Mouse (Mus musculus): Measurements from ENCODE around the gene Robo1. TPM values are rescaled to one million over a fixed set of nuclear protein-coding genes. Genes with fewer than 3 reads are reported as not detected.

Robo1 gene
- total RNA-seq, 1 experiment from 2014 or later: not detected

DNA sequence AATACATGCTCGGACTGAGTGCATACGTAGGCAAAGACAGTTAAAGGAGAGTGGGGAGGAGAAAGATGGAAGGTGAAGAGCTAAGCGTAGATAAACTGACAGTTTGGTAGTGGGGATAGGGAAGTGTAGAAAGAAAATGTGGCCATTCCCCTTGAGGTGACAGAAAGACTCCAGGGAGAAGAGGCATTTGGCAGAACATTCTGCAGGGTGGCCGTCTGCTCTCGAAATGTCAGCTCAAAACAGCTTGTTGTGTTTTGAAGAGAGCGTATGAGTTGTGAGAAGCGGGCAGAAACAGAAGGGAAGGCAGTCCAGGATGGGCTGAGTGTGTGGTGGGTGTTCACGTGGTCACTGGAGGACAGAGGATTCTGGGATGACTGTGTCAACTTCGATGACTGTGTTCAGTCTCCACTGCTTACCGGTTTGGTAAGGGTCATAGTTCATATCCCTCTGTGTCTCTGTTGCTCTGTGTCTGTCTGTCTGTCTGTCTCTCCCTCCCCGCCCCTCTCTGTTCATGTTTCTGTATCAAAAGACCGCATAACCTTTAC lies 490.4 kb downstream of the Robo1 start:
- ATAC-seq (replicated peaks; ENCODE audit: low read depth, poor library complexity, severe bottlenecking): no peak

DNA sequence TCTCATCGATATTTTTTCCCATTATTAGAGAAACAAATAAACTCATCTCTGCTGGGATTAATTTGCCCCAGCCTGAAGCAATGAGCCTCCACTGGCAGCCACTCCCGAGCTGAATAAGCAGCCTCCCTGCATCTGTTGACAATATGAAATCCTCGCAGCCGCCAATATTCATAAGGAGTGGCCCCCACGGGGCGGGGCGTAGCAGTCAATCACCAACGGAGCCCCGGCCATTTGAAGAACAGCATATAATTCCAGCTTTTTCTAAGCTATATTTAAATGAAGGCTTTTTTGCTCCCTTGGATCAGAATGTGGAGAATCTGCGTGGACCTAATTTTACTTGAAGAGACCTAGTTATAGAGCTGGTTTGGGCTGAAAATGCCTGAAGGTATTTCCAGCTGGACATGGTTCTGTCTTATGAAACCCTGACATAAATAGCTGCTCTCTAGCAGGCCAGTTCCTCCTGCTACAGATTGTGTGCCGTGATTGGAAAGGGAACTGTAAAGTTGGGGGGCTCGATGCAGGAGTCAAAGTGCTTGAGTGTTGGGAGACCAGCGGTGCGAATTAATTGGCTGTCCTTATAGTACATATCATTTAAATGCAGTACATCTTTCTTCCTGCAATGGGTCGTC lies 492.1 kb downstream of the Robo1 start:
- no peak for ATAC-seq (replicated peaks; ENCODE audit: low read depth, poor library complexity, severe bottlenecking)

DNA sequence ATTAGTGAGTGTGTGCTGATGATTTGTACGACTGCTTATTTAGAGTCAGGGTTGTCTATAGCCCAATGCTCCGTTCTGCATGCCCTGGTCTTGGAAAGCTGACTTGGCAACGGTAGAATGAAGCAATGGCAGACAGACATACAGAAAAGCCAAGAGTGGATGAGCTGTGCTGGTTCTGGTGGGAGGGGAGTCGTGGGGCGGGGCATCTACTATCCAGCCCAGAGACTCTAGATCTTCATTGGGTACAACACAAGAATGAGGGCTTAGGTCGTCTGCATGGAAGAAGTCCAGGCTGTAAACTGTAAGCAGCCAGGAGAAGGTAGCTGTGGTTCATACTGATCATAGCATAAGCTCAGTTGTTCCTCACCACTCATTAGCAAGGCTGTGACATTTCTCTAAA lies 492.7 kb downstream of the Robo1 start:
- ATAC-seq (replicated peaks; ENCODE audit: low read depth, poor library complexity, severe bottlenecking): no peak

DNA sequence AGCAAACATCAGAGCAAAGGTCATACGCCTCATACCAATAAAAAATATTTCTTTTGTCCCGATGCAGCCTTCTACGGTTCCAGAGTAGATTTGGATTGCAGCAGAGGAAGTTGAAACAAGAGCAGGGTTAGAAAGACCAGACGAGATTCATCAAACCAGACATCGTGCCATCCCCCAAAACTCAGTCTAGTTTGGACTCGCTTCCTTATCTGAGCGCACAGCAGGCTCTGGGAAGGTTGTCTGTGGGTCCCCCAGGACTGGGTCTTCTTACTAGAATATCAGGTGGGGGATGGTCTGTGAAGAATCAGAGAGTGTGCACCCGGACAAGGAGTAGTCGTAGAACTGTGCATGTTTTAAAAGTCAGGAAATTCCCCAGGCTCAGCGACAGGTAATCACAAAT lies 500.2 kb downstream of the Robo1 start:
- no peak for ATAC-seq (replicated peaks; ENCODE audit: low read depth, poor library complexity, severe bottlenecking)

DNA sequence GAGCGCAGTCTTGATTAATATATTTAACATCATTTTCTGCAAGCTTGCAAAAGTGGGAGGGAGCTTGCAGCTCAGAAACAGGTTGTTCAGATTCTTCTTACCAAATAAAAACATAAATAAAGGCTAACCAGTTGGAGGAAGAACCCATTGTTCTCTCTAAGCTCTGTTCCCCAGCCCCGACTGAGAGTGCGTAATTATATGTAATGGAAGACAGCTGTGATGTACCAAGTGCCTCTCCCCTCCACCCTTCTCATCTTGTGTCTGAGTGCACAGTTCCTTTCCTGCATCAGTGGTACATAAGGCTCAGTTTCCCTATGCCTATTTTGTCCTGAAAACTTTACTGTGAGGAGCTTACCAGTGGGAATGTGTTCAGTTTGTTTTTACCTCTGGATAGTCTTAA lies 502.8 kb downstream of the Robo1 start:
- no peak for ATAC-seq (replicated peaks; ENCODE audit: low read depth, poor library complexity, severe bottlenecking)

DNA sequence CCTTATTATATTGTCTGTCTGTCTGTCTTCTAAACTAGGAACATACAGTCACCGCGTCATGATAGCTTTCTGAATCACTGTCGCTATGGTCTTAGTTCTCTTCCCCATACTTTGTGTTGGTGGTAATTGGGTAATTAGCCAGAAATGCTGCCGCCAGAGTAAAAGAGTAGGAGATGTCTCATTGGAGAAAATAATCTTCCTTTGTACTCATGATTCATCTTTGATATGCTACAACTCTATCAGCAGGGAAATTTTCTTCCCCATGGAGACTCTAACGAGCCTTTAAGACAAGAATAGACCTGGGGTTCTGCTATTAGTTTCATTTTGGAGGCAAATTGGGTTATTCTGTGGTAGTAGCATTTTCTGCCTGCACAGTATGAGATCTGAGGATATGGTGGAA lies 503.4 kb downstream of the Robo1 start:
- no peak for ATAC-seq (replicated peaks; ENCODE audit: low read depth, poor library complexity, severe bottlenecking)

DNA sequence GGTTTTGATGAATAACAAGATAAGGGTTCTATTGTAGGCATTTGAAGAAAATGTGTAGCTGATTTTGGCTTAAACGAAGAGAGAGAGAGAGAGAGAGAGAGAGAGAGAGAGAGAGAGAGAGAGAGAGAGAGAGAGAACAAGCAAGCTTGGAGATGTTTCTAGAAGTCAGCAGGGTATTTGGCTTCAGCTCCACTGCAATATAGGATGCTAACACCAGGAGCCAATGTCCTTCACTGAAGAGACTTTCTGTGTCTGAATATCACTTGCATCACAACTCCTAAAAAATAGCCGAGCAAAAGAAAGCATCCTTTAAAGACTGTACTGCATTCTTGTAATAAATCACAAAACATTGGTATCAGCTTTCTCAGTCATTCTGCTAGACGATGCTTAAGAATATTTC lies 503.8 kb downstream of the Robo1 start:
- ATAC-seq (replicated peaks; ENCODE audit: low read depth, poor library complexity, severe bottlenecking): no peak

DNA sequence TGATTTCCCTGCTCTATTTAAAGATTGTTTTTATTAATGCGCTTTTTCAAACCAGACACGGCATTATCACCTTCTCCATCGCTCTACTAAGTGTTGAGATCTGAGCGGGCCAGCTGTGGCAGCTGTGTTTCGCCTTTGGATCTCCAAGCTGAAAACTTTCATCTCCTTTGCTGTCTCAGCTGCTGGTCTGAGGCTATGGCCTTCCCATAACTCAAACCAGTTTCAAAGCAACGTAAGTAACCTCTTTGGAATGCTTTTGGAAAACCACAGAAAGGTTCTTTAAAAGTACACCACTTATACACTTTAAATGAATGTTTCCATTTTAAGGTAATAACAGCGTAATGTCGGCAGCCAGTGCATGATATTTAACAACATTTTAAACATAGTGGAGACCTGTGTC lies 520.3 kb downstream of the Robo1 start:
- no peak for ATAC-seq (replicated peaks; ENCODE audit: low read depth, poor library complexity, severe bottlenecking)

DNA sequence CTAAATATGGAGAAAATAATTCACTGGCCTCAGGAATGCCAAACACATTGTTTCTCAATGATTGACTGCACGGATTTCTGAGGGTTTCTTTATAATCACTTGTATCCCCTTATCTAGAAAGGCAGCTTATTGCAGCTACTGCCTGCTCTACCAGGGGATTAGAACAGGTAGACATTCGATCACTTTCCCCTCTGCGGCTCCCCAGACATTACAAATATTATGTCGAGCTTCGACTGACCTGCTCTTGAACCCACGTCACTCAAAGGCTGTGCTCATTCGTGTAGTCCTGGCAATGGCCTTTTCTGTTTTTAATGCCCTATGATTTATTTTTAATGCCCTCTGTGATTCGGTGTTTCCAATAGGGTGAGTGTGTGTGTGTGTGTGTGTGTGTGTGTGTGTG lies 521.4 kb downstream of the Robo1 start:
- no peak for ATAC-seq (replicated peaks; ENCODE audit: low read depth, poor library complexity, severe bottlenecking)

DNA sequence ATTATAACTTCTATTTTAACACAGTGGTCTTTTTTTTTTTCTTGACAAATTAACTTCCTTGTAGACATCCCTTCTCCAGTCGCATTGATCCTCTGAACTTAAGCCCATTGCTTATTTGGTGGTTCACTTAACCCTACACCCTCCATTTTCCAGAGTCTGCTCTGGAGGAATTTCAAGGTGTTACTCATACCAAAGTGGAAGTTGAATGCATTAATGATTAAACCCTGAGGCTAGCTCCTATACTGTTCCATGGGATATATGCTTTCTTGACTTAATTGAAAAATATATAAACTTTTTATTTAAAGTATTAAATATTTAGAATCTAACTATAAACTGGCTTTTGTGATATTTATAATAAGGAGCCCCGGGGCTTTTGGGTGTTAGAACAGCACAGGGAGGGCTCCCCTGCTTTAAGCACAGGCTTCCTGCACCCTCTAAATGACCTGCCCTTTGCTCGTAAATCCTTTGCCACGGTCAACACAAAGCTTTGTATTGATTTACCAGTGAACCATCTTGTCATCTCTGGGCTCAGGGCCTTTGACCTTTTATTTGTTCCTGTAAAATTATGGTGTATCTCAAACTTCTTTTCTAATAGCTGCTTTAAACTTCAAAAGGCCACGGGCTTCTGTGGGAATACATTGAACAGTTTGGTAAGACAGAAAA lies 522.4 kb downstream of the Robo1 start:
- ATAC-seq (replicated peaks; ENCODE audit: low read depth, poor library complexity, severe bottlenecking): no peak

DNA sequence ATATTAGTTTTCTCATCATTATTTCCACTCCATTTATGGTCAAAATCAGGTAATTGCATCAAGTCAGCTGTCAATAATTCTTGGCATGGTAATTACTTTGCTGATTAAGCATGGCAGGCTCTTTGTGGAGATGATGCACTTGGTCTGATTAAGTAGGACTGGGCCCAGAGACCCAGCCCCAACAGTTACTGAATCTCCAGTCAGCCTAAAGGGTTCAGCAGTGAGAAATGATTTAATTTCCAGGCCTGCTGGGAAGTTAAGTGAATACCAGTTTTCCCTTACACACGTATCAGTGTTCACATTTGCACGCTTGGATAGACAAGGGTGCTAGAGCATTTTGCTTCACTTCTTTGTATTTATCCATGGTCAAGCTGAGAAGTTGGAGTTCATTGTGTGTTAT lies 526.2 kb downstream of the Robo1 start:
- no peak for ATAC-seq (replicated peaks; ENCODE audit: low read depth, poor library complexity, severe bottlenecking)

DNA sequence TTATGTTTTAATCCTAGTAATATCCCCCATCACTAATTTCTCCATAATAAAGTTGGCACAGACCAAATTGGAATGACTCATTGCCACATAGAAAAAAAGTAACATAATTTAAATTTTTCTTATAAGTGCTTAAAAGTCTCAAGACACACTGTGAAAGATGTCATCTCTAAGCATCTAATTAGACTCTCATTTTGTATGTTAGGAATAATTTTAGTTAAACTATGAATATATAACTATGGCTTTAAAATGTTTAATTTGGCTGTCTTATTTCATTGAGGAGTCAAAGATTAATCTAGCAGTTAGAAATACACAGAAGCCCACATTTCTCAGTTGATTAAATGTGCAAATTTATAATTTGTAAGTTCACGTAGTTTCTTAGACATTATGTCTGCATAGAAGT lies 530.9 kb downstream of the Robo1 start:
- ATAC-seq (replicated peaks; ENCODE audit: low read depth, poor library complexity, severe bottlenecking): no peak

DNA sequence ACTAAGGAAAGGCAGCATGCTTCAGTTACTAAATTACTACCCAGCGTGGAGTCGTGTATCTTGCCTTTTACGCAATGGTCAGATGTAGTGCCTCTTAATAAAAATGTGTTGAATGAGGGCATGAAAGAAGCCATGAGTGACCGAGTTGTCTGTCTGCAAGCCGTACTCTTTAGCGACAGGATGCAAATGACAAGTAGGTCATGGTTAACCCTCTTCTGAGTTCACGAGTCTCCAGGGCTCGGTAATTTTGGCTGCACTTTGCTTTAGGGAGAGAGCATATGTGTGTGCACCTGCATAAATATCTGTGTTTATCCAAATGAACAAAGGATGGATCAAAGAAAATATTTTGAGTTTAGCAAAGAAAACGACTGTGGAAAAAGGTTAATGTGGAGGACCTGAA lies 533.0 kb downstream of the Robo1 start:
- ATAC-seq (replicated peaks; ENCODE audit: low read depth, poor library complexity, severe bottlenecking): no peak

DNA sequence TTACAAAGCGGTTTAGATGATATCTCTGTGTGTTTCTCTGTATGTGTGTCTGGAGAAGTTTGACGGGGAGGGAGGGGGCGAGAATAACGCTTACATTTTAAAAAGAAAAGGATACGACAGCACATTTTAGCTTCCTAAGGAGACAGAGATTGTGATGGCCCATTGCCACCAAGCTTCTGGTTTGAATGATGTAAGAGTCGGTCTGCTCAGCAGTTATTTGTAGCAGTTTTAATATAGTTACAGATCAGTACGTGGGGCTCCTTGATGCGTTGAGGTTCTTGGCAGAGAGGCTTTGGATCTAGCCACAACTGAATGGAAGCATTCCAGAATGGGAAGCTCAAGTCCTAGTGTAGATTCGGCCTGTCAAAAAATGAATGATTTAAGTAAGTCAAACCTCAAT lies 546.0 kb downstream of the Robo1 start:
- ATAC-seq (replicated peaks; ENCODE audit: low read depth, poor library complexity, severe bottlenecking): no peak

DNA sequence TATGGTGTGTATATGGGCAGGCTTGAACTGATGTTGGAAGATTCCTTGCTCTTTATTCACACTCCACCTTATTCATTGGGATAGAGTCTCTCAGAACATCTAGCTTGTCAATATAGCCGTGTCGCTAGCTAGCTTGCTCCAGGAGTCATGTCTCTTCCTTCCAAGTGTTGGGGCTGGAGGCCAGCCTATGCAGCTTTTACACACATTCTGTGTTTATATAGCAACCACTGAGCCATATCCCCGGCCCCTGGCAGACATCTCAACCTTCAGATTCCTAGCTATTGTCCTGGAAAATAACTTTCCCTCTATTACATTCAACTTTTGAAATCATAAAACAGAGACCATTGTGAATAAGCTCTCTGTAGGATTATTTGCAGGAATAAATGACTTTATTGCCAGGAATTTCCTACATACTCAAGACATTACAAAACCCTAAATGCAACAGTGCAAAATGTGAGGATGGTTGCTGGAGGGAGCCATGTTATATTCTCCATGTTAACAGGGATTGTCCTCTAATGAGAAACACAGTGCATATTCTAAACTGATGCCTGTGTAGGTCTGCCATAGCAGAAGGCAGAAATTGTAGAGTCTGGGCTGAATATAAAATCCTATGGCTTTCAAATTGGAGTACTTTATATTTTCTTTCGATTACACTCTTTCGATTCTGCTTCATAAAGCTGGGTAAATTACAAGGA lies 546.9 kb downstream of the Robo1 start:
- no peak for ATAC-seq (replicated peaks; ENCODE audit: low read depth, poor library complexity, severe bottlenecking)

DNA sequence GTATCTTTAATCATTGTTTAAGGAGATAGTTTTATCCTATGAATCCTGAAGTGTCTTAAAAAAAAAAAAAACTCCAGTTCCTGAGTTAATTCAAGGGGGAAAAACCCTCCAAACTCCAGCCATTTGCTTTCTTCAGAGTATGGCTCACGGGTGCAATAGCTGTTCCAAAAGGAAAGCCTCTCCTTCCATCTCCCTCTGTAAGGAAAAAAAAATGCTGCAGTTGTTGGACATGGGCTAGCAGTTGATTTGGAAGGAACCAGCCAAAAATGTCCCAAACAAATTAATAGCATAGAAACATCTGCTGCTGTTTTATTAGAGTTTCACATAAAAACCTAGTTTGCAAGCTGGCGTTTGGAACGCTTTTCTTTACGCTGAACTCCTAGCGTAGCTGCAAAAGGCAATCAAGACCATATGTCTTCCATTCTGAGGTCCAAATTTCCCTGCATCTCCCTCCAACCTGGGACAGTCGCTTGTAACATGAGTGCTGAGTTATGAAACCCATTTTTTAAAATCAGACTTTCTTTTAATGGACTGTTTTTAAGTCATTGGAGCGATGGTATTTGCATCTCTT lies 553.7 kb downstream of the Robo1 start:
- ATAC-seq (replicated peaks; ENCODE audit: low read depth, poor library complexity, severe bottlenecking): no peak

DNA sequence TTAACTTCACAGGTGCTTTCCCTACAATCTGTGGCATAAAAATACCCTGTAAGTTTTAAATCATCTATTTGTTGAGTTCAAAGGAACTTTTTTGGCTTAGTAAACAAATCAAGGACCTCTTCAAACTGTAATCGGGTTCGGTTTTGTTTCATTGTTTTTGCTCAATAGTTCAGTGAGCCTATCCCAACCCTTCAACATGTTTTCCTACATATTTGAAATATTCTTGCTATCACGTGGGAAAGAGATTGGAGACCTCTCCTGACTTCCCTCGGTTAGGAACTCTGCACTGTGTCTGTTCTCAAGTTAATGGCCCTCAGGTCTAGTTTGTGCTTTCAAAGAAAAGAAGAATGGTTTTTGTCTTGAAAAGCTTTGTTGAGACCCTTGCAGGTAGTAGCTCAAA lies 557.9 kb downstream of the Robo1 start:
- no peak for ATAC-seq (replicated peaks; ENCODE audit: low read depth, poor library complexity, severe bottlenecking)

DNA sequence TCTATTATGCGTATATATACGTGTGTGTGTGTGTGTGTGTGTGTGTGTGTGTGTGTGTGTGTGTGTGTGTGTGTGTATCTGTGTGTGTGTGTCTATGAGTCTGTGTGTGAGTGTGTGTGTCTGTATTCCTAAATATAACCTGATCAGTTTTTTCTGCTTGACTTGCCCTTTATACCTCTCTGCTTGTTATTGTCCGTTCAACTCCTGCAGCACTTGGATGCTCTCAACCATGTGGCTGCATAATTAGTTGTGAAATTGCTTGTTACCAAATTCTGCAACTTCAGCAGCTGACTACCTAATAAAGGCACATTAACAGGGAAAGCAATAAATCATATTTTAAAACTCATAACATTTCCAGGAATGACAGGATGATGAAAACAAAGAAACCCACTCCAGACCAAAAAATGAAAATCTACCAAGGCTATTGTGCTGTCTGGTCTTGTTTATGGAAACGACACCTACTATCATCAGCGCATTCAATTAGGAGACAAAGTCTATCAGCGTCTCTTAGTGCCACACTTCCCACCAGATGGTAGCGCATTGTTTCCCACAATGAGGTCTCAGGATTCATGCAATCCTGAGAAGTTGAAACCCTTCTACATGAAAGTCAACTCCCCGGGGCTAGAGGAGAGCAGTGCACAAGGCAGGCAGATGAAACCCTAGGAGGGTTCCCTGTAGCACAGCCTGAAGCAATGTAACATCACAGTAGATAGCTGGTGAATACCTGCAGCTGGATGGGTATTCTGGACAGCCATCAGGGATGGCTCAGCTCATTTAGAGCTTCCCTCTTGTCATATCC lies 567.0 kb downstream of the Robo1 start:
- ATAC-seq (replicated peaks; ENCODE audit: low read depth, poor library complexity, severe bottlenecking): no peak

DNA sequence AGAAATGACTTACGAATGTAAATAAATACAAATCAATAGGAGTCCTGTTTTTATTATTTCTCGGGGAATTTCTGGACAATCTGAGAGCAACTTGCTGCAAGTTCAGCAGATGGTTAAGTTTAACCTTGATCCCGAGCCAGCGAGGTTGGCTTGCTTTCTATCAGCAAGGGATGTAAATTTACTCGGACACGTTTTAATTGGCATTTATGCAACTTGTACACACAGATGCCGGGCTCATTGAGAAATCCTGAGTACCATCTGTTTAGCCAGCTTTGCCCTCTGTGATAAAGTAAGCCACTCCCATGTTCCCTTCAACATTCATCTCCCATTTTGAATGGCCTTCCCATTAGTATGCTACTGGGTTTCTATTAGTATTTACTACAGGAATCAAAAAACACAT lies 580.0 kb downstream of the Robo1 start:
- no peak for ATAC-seq (replicated peaks; ENCODE audit: low read depth, poor library complexity, severe bottlenecking)

DNA sequence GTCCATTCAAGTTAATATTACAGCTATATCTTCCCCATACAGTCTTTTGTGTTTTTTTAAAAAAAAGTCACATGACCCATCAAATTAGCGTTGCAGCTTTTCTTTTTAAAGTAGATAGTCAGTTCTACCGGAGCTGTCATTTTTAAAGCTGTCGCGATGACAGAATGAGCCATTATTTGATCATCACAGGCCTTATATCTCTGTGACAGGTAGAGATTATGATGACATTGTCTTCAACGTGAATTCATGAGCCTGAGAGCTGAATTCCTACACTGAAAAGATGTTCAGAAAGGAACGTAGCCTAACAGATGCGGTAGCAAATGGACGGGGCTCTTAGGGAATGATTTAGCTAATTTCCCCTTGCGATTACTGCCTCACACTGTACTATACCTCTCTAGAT lies 581.3 kb downstream of the Robo1 start:
- no peak for ATAC-seq (replicated peaks; ENCODE audit: low read depth, poor library complexity, severe bottlenecking)

Data from common myeloid progenitor, adult 5-6 weeks (primary cell).